Mouse (Mus musculus) brain, embryonic 14.5 days (tissue): ENCODE results near the gene Csrp3.

Experiments
- CTCF ChIP-seq: fragments of 200-500 bp; IDR thresholded peaks from 2 replicates; pipeline ENCODE4 v1.5.1; 2012; ENCODE audit warnings: inconsistent platforms, mild to moderate bottlenecking, moderate library complexity, borderline replicate concordance; ENCODE audit not compliant: insufficient read depth, insufficient read length; ENCODE audit errors: extremely low read depth
- POLR2A ChIP-seq: fragments of 200-500 bp; IDR thresholded peaks from 2 replicates; pipeline ENCODE4 v1.6.1; 2012; ENCODE audit warnings: mild to moderate bottlenecking, inconsistent platforms, borderline replicate concordance; ENCODE audit not compliant: poor library complexity, insufficient read depth, insufficient read length, severe bottlenecking; ENCODE audit errors: extremely low read depth

DNA sequence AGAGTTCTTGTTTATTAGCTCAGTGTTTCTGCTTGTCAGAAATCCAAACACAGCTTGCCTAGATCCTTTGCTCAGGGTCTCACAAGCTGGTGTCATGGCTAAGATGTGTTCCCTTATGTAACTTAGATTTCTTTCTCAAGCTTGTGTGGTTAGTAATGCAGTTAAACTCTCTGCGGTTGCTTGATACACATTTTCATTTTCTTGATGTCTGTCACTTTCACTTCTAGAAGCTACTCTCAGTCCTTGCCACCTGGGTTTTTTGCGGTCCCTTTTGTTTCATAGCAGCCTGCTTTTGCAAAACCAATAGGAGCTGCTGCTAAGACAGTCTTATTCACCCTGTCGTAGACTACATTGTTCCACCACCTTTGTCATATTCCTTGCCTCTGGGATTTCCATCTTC lies 52.7 kb downstream of the Csrp3 start:
- TF ChIP-seq CTCF (no peak), POLR2A (no peak)
